Mouse (Mus musculus) limb, embryonic 13.5 days (tissue): ENCODE data around the gene Use1. TPM values are rescaled to one million over a fixed set of nuclear protein-coding genes. Genes with fewer than 3 reads are reported as not detected.
"Not testable (repeated sequence)": the region's sequence is repeated elsewhere in the genome, so short reads cannot be mapped to it uniquely, and the experiment has no call there.

ENCODE experiments used
- ATAC-seq: fragments of 200-750 bp; cut with Nextera tagmentation; 2 replicates; pipeline ENCODE4 v1.8.0; 2017; ENCODE audit warnings: low read depth, moderate number of reproducible peaks, moderate TSS enrichment; ENCODE audit not compliant: low FRiP score
- H3K27ac ChIP-seq: fragments of 300-500 bp; sonication (generic); 2 replicates; pipeline ENCODE4 v1.5.1; 2015; ENCODE audit warnings: inconsistent platforms, mild to moderate bottlenecking, moderate library complexity
- H3K27me3 ChIP-seq: fragments of 300-500 bp; sonication (generic); 2 replicates; pipeline ENCODE4 v1.6.1; 2015; ENCODE audit warnings: mild to moderate bottlenecking, inconsistent platforms
- H3K36me3 ChIP-seq: fragments of 300-500 bp; sonication (generic); 2 replicates; pipeline ENCODE4 v1.6.1; 2015; ENCODE audit warnings: inconsistent platforms, mild to moderate bottlenecking, moderate library complexity
- H3K4me1 ChIP-seq: fragments of 300-500 bp; sonication (generic); 2 replicates; pipeline ENCODE4 v1.6.1; 2015; ENCODE audit warnings: inconsistent platforms
- H3K4me2 ChIP-seq: fragments of 300-500 bp; sonication (generic); replicated peaks from 2 replicates; pipeline ENCODE4 v1.6.1; 2015; ENCODE audit warnings: inconsistent platforms, mild to moderate bottlenecking, moderate library complexity
- H3K4me3 ChIP-seq: fragments of 300-500 bp; sonication (generic); 2 replicates; pipeline ENCODE4 v1.5.1; 2015; ENCODE audit warnings: moderate library complexity, mild to moderate bottlenecking, inconsistent platforms
- H3K9ac ChIP-seq: fragments of 300-500 bp; sonication (generic); 2 replicates; pipeline ENCODE4 v1.6.1; 2015; ENCODE audit warnings: mild to moderate bottlenecking, inconsistent platforms
- H3K9me3 ChIP-seq: fragments of 300-500 bp; sonication (generic); 2 replicates; pipeline ENCODE4 v1.6.1; 2016; ENCODE audit warnings: inconsistent platforms
- WGBS: fragments of 180-500 bp; shearing (Covaris S2); methylation state at CpG from one replicate; pipeline ENCODE4 v1.1.7; 2015; 5-methylcytosine and 5-hydroxymethylcytosine counted together
- polyA plus RNA-seq: library from polyadenylated mRNA; unstranded; fragments of >200 nt; fragmentation: Nextera tagmentation; extraction: Ambion mirVana; gene quantifications from 2 replicates; pipeline ENCODE4 v1.2.1, GENCODE M21; 2015

The Use1 gene
- polyA plus RNA-seq = 108 and 110 TPM in 2 replicates

GRCm38 (mm10) chr8:71366771-71367528 is at the start of gene Use1:
TSS of gene Use1 (plus strand) at chr8:71366848.
- Histone ChIP-seq H3K9ac (peak within 1 kb of the TSS; percentile 68), H3K27me3 (no peaks in the 10 kb centered on the region), H3K4me1 (peaks cover 26% of the 10 kb centered on the region), H3K4me3 (peak within 1 kb of the TSS; percentile 68), H3K9me3 (no peaks in the 10 kb centered on the region), H3K36me3 (peaks cover 18% of the 10 kb centered on the region), H3K4me2 (peak within 1 kb of the TSS; percentile 80), H3K27ac (peak within 1 kb of the TSS; percentile 90)
- ATAC-seq = peak; percentile 85
- under 1% methylated on average over 56 of the region's 56 CpGs for WGBS

- not testable (repeated sequence) for H3K9ac ChIP-seq, ATAC-seq, H3K4me3 ChIP-seq, H3K27ac ChIP-seq, H3K4me2 ChIP-seq, H3K4me1 ChIP-seq, H3K9me3 ChIP-seq, H3K27me3 ChIP-seq
- 85% methylated on average over 5 of the region's 5 CpGs for WGBS
- peaks cover 57% of the 10 kb centered on the region for H3K36me3 ChIP-seq
These were observed 48.0 kb upstream of the Use1 start for GRCm38 (mm10) chr8:71318610-71319009.

- 92% methylated on average over 2 of the region's 2 CpGs for WGBS
- H3K4me2 ChIP-seq, ATAC-seq, H3K4me1 ChIP-seq, H3K27me3 ChIP-seq, H3K9me3 ChIP-seq, H3K9ac ChIP-seq, H3K27ac ChIP-seq, H3K4me3 ChIP-seq: not testable (repeated sequence)
- peaks cover 67% of the 10 kb centered on the region for H3K36me3 ChIP-seq
These were observed 46.9 kb upstream of the Use1 start for GRCm38 (mm10) chr8:71319760-71320159.

GRCm38 (mm10) chr8:71322939-71323338 is 43.7 kb upstream of the Use1 start:
- ATAC-seq = no peak
- Histone ChIP-seq H3K9ac (no peak overlapping the region), H3K4me3 (no peak overlapping the region), H3K4me1 (no peaks in the 10 kb centered on the region), H3K4me2 (no peak overlapping the region), H3K27ac (no peak overlapping the region), H3K27me3 (no peaks in the 10 kb centered on the region), H3K9me3 (no peaks in the 10 kb centered on the region), H3K36me3 (peaks cover 68% of the 10 kb centered on the region)
- 96% methylated on average over 3 of the region's 3 CpGs for WGBS

- H3K36me3 ChIP-seq = peaks cover 83% of the 10 kb centered on the region
- no peak for ATAC-seq
- no peak overlapping the region for H3K9ac ChIP-seq
- H3K27ac ChIP-seq = no peak overlapping the region
- no peak overlapping the region for H3K4me3 ChIP-seq
- H3K9me3 ChIP-seq = no peaks in the 10 kb centered on the region
- H3K27me3 ChIP-seq = no peaks in the 10 kb centered on the region
- 95% methylated on average over 1 of the region's 1 CpGs for WGBS
- no peak overlapping the region for H3K4me2 ChIP-seq
- H3K4me1 ChIP-seq = no peaks in the 10 kb centered on the region
These were observed 41.8 kb upstream of the Use1 start for GRCm38 (mm10) chr8:71324848-71325247.

GRCm38 (mm10) chr8:71337834-71338233 is 28.8 kb upstream of the Use1 start:
- H3K27me3 ChIP-seq, ATAC-seq, H3K4me1 ChIP-seq, H3K9me3 ChIP-seq, H3K4me2 ChIP-seq, H3K27ac ChIP-seq, H3K4me3 ChIP-seq, H3K9ac ChIP-seq: not testable (repeated sequence)
- peaks cover 63% of the 10 kb centered on the region for H3K36me3 ChIP-seq
- WGBS = 90% methylated on average over 6 of the region's 6 CpGs

- H3K4me1 ChIP-seq = no peaks in the 10 kb centered on the region
- no peaks in the 10 kb centered on the region for H3K9me3 ChIP-seq
- H3K36me3 ChIP-seq = peaks cover 72% of the 10 kb centered on the region
- H3K4me2 ChIP-seq = no peak overlapping the region
- H3K9ac ChIP-seq = no peak overlapping the region
- no peak overlapping the region for H3K4me3 ChIP-seq
- no peak overlapping the region for H3K27ac ChIP-seq
- 79% methylated on average over 5 of the region's 5 CpGs for WGBS
- no peaks in the 10 kb centered on the region for H3K27me3 ChIP-seq
- no peak for ATAC-seq
These were observed 26.0 kb upstream of the Use1 start for GRCm38 (mm10) chr8:71340625-71341024.

- H3K9ac ChIP-seq = no peak overlapping the region
These were observed 20.1 kb upstream of the Use1 start for GRCm38 (mm10) chr8:71346581-71346980.

GRCm38 (mm10) chr8:71351117-71351516 is 15.5 kb upstream of the Use1 start:
- Histone ChIP-seq H3K27me3 (no peaks in the 10 kb centered on the region), H3K27ac (no peak overlapping the region), H3K9me3 (no peaks in the 10 kb centered on the region), H3K4me3 (no peak overlapping the region), H3K4me1 (no peaks in the 10 kb centered on the region), H3K36me3 (peaks cover 98% of the 10 kb centered on the region), H3K4me2 (no peak overlapping the region), H3K9ac (no peak overlapping the region)
- no peak for ATAC-seq
- WGBS = 71% methylated on average over 3 of the region's 3 CpGs

More at GRCm38 (mm10) chr8:71346581-71346980, 20.1 kb upstream of the Use1 start:
- 53% methylated on average over 1 of the region's 1 CpGs for WGBS
- no peaks in the 10 kb centered on the region for H3K4me1 ChIP-seq
- H3K4me2 ChIP-seq = no peak overlapping the region
- H3K9me3 ChIP-seq = no peaks in the 10 kb centered on the region
- peaks cover 91% of the 10 kb centered on the region for H3K36me3 ChIP-seq
- H3K4me3 ChIP-seq = no peak overlapping the region
- no peaks in the 10 kb centered on the region for H3K27me3 ChIP-seq
- no peak for ATAC-seq
- no peak overlapping the region for H3K27ac ChIP-seq

- H3K4me3 ChIP-seq = no peak overlapping the region
- WGBS = 89% methylated on average over 1 of the region's 1 CpGs
- no peaks in the 10 kb centered on the region for H3K9me3 ChIP-seq
- no peak overlapping the region for H3K27ac ChIP-seq
- no peak for ATAC-seq
- H3K9ac ChIP-seq = no peak overlapping the region
- peaks cover 98% of the 10 kb centered on the region for H3K36me3 ChIP-seq
- H3K4me2 ChIP-seq = no peak overlapping the region
- H3K27me3 ChIP-seq = no peaks in the 10 kb centered on the region
- no peaks in the 10 kb centered on the region for H3K4me1 ChIP-seq
These were observed 15.1 kb upstream of the Use1 start for GRCm38 (mm10) chr8:71351520-71351919.

GRCm38 (mm10) chr8:71358026-71358425 is 8.6 kb upstream of the Use1 start:
- H3K9me3 ChIP-seq = no peaks in the 10 kb centered on the region
- H3K9ac ChIP-seq = no peak overlapping the region
- no peaks in the 10 kb centered on the region for H3K27me3 ChIP-seq
- no peak for ATAC-seq
- H3K4me1 ChIP-seq = no peaks in the 10 kb centered on the region
- no peak overlapping the region for H3K27ac ChIP-seq
- no peak overlapping the region for H3K4me2 ChIP-seq
- peaks cover 84% of the 10 kb centered on the region for H3K36me3 ChIP-seq
- 66% methylated on average over 3 of the region's 3 CpGs for WGBS
- no peak overlapping the region for H3K4me3 ChIP-seq

- no peak for ATAC-seq
These were observed 1.0 kb downstream of the Use1 start for GRCm38 (mm10) chr8:71367529-71368176.

More at GRCm38 (mm10) chr8:71367529-71368176, 1.0 kb downstream of the Use1 start:
- no peaks in the 10 kb centered on the region for H3K27me3 ChIP-seq
- 49% methylated on average over 17 of the region's 17 CpGs for WGBS
- H3K27ac ChIP-seq = peak overlapping the region; percentile 90
- peaks cover 26% of the 10 kb centered on the region for H3K4me1 ChIP-seq
- H3K4me2 ChIP-seq = peak overlapping the region; percentile 80
- no peaks in the 10 kb centered on the region for H3K9me3 ChIP-seq
- peak overlapping the region; percentile 68 for H3K9ac ChIP-seq
- peak overlapping the region; percentile 68 for H3K4me3 ChIP-seq
- H3K36me3 ChIP-seq = peaks cover 19% of the 10 kb centered on the region
